Mouse (Mus musculus): ENCODE measurements around the gene Ush2a.
A peak's percentile ranks its signal among the peaks of the same experiment; 100 is the strongest.

The Ush2a gene

DNA sequence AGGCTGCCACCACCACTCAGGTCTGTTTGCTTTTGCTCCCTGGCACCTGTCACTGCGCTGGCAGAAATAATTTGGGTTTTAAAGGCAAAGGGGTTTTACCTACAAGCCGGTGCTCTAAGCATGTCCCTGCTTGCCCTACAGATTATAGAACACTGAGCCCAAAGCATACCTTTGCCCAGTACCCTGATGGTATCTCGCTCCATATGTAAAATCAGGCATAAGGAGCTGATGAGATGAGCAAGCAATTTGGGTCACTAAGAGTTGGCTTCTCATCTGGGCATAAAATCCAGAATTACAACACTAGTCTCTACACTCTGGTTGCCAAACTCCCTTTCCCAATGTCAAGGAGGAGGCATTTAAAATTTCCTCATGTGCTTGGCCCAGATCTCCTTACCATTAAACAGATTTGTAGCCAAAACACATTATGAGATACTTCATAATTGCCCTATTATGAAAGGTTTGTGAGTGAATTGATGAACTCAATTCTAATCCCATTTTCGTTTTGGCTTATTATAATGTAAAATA lies 616.8 kb downstream of the Ush2a start:
- no peak for DNase-seq (ENCODE audit: low spot score)

DNA sequence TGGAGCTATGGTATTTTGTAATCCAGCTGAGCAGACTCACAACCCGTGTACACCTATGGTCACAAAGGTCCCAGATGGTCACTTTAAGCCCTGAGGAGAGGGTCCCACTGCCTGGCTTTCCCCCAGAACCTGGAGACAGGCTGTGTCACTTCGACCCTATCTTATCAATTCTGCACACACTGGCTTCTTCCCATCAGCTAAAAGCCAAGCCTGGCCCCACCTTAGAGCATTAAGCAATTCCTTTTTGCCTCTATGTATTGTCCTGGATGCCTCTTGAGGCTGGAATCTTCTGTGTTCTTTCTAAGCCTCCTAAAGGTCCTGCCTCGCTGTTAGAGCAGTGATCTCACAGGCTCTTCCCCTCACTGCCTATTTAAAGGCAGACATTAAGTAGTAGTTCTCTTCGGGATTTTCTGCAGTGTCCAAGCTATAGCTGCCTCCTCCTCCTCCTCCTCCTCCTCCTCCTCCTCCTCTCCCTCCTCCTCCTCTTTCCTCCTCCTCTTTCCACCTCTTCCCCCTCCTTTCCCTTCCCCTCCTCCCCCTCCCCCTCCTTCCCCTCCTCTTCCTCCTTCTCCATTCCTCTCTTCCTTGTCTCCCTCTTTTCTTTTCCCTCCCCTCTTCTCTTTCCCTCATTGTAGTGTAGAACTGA lies 635.2 kb downstream of the Ush2a start:
- no peak for DNase-seq (ENCODE audit: low spot score)

DNA sequence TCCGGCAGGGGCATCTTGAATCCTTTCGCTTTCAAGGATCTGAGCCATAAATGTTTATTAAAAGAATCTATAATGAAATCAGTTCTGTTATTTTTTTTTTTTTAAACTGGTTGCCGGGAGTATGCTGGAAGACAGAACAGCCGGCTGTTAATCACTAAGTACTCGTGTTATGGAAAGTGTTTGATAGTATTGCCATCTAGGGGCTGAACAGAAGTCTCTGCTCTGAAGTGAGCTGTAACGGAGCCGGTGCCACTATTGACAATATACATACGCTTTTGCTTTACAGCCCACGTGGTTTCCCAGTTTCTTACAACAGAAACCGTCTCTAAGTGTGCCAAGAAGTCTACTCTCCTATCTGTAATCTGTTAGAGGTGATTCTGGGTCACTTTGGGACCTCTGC lies 642.3 kb downstream of the Ush2a start:
- no peak for DNase-seq (ENCODE audit: low spot score)

DNA sequence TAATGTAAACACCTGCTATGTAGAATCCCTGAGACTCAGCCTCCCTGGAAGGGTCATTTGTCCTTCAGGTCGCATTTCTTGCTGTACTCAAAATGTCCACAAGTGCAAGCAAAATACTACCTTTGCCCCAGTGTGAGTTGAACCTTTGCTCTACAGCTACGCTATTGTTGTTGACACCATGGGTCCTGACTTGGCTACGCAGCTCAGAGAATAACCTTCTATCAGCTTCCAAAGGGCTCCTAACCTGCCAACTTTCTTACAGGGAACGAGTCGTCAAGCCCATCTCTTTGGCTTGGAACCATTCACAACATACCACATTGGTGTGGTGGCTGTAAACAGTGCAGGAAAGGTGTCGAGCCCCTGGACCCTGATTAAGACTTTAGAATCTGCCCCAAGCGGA lies 644.4 kb downstream of the Ush2a start:
- no peak for DNase-seq (ENCODE audit: low spot score)

DNA sequence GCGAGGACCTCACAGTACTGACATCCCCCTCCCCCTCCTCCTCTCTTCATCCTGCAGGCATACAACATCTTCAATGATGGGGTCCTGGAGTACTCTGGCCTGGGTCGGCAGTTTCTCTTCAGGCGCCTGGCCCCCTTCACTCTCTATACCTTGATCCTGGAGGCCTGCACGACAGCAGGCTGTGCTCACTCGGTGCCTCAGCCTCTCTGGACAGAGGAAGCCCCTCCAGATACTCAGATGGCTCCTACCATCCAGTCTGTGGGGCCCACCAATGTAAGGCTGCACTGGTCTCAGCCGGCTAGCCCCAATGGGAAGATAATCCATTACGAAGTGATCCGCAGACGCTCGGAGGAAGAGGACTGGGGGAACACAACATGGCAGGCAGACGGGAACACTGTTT lies 648.8 kb downstream of the Ush2a start:
- DNase-seq (ENCODE audit: low spot score) = no peak

DNA sequence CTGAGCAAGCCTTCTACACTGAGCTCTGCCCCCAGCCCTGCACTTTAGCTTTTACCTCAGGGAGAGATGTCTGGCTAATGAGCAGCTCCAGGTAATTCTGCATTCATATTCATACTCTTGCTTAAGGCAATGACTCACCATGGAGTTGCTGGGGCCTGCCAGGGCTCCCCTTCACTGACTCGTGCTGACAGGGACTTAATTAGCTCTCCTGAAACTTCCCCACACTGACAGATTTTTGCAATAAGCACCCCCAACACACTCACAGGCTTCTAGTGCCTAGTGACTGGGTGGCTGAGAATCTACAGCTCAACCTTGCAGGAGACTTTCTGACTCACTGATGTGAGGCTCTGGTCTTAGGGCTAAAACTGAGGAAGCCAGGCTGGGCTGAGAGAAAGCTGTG lies 658.1 kb downstream of the Ush2a start:
- no peak for DNase-seq (ENCODE audit: low spot score)

DNA sequence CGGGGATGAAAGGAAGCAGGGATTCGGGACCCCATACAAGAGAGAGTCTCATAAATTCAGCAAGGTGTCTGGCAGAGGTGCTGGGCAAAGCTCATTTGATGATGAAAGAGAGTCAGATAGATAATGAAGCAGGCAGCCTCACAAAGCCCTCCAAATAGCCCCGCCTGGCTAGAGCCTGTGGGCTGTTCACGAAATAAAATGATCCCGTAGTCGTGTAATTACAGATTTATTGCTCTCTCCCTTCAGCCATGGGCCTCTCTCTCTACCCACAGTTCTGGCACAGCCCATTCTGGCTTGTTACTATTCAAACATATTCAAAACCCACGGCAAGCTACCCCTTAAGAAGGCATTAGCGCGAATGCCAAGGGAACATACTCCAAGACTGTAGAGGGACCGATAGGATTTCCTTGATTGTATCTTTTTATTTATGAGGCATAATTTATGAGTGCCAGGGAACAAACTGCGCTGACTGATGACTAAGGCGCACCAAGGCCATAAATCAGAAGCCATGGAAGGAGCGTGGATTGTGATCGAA lies 675.5 kb downstream of the Ush2a start:
- DNase-seq (ENCODE audit: low spot score) = peak; percentile 3

DNA sequence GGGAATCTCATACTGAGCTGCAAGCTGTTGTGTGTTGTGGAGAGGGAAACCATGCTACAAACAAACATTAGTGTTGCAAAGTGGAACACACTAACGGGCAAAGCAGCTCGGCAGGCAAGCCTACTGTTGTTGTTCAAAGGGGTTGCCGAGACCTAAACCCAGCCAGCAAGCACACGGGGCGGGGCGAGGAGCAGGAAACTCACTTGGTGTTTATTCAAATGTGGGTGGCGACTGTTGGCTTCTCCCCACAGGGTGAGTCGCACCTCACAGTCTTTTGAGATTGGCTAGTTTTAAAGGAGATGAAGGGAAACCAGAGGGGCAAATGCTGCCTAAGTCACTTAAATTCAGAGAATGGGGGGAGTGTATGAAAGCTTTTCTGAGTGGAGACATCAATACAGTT lies 683.5 kb downstream of the Ush2a start:
- no peak for DNase-seq (ENCODE audit: low spot score)

DNA sequence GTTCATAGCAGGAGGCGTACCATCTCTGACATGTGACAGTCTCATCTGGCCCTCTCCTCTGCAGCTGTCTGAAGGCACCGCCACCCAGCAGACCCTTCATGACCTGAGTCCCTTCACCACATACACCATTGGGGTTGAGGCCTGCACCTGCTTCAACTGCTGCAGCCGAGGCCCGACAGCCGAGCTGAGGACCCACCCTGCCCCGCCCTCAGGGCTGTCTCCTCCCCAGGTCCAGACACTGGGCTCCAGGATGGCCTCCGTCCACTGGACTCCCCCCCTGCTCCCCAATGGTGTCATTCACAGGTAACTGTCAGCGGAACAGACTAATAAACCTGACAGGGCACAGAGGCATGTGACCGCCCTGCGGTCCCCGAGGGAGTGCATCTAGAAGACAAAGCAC lies 685.0 kb downstream of the Ush2a start:
- no peak for DNase-seq (ENCODE audit: low spot score)

DNA sequence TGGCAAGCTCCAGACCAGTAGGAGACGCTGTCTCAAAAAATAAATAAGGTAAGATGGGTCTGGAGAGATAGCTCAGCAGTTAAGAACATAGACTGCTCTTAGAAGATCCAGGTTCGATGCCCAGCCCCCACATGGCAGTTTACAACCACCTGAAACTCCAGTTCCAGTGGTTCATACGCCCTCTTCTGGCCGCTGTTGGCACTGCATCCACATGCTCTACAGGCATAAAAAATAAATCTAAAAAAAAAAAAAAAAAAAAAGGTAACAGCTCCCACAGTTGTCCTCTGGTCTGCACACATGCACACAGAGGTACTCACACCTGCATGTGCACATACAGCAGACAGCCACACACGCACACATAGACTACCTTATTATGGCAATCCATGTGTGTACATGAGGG lies 686.0 kb downstream of the Ush2a start:
- peak; percentile 5 for DNase-seq (ENCODE audit: low spot score)

DNA sequence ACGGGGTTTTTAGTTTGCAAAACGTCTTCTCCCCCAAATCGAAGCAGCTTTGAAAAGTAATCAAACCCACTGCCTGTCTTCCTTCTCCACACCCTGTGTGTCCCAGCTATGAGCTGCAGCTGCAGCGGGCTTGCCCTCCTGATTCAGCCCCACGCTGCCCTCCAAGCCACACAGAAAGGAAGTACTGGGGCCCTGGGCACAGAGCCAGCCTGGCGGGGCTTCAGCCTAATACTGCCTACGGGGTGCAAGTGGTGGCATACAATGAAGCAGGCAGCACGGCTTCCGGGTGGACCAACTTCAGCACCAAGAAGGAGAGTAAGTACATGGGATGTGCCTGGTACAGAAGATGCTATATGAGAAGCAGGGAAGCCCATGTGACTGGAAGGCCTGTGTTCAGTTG lies 686.5 kb downstream of the Ush2a start:
- DNase-seq (ENCODE audit: low spot score) = no peak

DNA sequence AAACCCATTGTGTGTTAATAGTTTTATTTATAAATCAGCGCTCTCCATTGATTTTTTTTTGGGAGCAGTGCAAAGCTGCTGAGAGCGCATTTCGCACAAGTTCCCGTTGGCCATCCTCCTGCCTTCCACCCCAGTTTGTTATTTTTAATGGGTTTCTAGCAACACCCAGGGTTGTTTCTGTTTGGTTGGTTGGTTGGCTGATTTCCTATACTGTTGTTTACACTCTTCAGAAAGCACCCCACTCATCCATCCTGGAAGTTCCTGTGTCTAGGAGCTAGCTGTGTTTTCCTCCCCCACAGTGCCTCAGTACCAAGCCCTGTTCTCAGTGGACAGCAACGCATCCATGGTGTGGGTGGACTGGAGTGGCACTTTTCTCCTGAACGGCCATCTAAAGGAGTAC lies 689.3 kb downstream of the Ush2a start:
- no peak for DNase-seq (ENCODE audit: low spot score)

DNA sequence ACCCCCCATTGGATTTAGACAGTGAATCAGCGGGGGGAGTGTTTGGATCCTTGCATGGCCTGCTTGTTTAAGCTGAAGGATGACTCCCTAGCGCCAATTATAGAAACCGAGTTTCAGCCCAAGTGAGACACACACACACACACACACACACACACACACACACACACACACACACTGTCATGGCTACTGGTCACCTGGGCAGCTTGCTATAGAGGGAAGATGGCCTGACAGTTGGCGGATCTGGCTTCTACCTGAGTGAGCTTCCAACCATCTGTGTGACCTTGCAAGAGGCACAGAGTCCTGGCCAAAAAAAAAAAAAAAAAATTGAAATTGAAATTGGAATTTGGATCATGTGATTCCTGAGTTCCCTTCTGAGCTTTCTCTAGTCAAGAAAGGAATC lies 690.7 kb downstream of the Ush2a start:
- DNase-seq (ENCODE audit: low spot score) = no peak

DNA sequence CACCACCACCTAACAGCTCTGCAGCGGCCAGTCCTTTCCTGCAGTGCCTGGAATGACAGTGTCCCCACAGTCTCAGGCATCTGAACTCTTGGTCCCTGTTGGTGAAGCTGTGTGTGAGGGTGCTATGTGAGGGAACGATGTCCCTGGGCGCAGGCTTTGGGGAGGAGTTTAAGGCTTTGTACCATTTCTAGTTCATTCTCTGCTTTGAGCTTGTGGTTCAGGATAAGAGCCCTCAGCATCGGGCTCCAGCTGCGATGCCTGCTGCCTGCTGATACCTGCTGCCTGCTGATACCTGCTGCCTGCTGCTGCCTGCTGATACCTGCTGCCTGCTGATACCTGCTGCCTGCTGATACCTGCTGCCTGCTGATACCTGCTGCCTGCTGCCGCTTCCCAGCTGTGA lies 711.3 kb downstream of the Ush2a start:
- DNase-seq (ENCODE audit: low spot score) = no peak

DNA sequence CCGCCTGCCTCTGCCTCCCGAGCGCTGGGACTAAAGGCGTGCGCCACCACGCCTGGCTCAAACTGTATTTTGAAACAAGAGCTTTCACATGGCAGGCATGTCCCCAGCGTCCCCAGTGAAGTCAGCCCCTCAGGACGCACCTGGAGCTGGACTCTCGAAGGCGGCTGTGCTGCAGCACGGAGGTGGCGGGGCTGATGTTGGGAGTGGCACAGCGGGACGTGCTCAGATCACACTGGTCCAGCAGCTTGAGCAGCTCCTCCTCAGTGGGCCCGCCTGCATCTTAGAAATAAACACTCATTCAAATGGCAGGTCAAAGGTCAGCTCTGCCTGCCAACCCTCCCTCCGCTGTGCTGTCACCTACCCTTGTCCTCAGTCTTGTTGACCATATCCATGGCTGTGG lies 712.1 kb downstream of the Ush2a start:
- DNase-seq (ENCODE audit: low spot score) = no peak

DNA sequence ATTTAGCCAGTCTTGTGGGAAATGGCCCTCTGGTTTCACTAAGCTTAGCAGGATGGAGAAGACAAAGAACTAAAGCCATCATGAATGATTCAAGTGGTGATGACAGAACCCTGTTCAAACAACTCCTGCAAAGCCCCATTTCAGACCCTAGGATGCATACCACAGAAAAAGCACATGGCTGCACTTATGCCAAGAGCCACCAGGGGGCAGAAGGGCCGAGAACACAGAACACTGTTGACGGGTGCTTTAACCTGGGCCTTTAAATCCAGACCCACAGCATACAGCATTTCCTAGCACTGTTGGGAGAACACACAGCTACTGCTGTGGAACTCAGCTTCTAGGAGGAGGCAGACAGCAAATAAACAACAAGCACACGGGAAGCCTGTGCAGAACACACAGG lies 718.2 kb downstream of the Ush2a start:
- DNase-seq (ENCODE audit: low spot score) = peak; percentile 47

DNA sequence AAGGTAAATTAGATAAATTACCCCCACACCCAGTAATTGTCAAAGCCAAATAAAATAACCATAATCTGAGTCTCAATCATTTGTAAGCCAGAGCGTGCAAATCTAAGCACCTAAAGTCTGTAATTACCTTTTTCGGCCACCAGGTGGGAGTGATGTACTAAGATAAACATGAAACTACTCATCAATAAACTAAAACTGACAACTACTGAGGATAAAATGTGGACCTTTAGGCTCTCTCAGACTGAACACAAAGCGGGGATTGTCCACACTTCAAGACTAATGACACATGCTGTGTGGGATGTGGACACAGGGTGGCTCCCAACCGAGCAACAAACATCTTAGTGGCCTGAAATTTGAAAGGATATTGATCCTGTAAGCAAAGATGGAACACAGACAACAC lies 731.4 kb downstream of the Ush2a start:
- no peak for DNase-seq (ENCODE audit: low spot score)

DNA sequence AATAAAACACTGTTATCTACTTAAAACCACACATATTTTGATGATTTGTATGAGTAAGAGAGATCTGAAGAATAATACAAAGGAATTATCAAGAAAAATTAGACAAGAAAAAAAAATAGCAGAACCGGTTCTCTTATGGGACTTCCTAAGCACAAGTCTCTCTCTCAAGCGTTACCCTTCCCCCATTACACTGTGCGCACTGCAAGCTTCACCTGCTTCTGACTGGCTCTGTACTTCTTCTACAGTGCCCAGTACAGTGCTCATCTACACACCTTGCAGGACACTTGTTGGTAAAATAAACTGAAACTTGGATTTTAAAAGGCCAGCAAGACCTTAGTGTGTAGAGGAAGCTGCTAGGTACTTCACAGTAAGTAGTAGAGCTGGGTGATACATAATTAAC lies 736.1 kb downstream of the Ush2a start:
- no peak for DNase-seq (ENCODE audit: low spot score)

DNA sequence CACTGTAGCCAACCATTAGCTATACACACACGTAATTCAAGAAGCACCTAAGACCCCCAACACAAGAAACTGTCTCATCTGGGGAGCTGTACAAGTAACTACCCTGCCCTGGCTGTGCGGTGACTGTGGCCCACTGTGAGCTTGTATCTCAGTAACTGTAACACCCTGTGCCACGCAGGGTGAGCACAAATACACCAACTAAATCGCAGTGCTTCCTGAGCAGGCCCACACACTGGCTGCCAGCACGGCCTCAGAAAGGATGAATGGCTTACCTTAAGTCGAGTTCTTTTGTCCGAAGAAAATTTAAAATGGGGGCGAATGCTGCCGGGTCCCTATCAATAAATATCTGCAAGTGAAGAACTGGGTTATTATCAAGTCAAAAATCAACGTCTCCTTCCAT lies 738.2 kb downstream of the Ush2a start:
- DNase-seq (ENCODE audit: low spot score) = no peak

DNA sequence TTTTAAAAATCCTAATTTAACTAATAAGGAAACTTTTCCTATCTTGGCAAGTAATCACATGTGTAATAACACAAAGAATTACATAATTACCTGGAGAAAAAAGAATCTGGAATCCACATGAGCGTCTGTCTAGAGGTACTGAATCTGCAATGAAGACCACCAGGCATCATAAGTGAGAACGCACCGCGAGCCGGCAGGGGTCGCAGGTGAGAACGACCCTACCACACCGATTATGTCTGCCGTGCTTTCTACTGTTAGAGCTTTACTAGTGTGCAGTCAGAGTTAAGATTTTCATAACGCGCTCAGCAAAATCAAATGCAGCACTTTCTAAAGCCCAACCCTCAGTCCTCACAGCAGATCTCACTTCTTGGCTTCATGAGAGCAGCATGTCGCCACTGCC lies 740.0 kb downstream of the Ush2a start:
- no peak for DNase-seq (ENCODE audit: low spot score)

DNA sequence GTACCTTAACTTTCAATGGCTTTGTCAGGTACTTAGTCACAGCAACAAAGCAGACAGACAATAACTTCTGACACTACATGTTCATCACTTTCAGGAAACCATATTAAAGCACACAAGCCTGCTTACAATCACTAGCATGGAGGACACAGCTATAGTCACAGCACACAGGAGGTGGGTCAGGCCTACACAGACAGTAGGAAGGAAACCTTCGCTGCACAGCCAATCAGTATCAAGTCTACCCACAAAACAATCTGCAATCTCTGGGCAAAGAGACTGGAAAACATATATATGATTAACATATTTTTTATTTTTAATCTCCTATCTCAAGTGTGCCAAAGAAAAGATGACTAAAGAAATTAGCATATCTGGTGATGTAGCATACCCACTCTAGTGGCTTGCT lies 743.0 kb downstream of the Ush2a start:
- no peak for DNase-seq (ENCODE audit: low spot score)

DNA sequence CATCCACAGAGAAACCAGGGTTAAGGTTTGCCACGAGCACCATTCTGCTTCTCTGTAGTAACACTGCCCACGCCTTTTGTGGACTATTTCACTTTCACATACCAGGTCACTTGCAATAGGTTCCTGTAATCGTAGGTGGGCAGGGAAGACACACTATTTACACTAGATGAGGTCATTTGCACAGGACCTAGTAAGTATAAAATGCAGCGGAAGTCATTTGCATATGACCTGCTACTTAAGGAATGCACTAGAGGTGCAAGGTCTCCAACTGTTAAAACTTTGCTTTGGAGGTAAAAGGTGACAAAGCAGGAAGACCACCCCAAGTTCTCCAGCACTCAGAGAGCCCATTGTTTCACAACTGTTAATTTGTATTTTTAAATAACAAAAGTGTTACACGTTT lies 744.4 kb downstream of the Ush2a start:
- DNase-seq (ENCODE audit: low spot score) = no peak

DNA sequence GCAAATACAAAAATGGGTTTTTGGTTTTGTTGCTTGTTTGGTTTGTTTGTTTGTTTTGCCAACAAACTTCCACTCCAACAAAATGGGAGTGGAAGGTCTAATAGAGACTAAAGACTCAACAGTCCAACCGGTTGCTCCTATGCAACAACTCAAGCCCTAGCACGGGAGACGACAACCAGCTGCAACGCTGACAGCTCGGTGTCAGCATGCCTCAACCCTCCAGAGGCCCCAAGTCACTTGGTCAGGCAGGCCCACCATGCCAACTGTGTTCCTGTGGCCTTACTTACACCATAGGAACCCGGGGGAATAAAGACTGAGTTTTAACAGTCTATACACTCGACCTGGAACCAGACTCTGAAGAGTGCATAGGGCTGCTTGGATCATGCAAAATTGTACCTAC lies 745.0 kb downstream of the Ush2a start:
- no peak for DNase-seq (ENCODE audit: low spot score)

DNA sequence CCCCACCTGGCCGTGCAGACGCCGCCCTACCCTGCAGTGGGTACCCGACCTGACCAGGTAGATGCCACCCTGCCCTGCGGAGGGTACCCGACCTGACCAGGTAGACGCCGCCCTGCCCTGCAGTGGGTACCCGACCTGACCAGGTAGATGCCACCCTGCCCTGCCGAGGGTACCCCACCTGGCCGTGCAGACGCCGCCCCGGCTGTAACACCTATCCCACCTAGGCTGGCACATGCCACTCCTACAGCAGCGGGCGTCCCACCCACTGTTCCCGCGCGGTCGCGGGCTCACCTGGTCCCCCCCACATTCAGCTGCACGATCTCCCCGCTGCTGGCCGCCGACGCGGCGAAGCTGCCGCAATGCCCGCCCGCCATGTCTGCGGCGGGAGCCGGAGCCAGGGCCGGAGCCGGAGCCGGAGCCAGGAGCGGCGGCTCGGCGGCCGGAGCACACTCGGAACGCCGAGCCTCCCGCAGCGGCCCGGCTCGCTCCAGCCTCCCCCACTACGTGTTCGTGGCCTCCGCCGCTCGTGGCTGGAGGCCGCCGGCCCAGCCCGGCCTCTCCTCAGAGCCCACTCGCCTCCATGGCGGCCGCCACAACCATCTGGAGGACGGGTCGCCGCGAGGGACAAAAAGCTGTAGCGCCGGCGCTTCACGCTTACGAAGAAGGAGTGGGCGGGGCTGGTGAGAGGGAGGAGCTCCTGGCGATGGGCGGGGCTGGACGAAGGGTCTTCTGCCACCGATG lies 745.6 kb downstream of the Ush2a start, which contains the start of gene Kctd3:
Gene Kctd3 (minus strand): TSS at position 603 of the 741 bp plus-strand sequence.
- DNase-seq (ENCODE audit: low spot score) = peak; percentile 99

All from urinary bladder, postnatal 25 days (tissue).